Mouse (Mus musculus) heart, postnatal 0 days (tissue): Measurements from ENCODE around the gene Rap2b.

Source experiments
- CTCF ChIP-seq: IDR thresholded peaks from 2 replicates; pipeline ENCODE4 v1.5.1; 2016; ENCODE audit warnings: antibody characterized with exemption, control low read depth, low read depth
- EP300 ChIP-seq: IDR thresholded peaks from 2 replicates; pipeline ENCODE4 v1.6.1; 2016; ENCODE audit warnings: antibody characterized with exemption, low read depth

GRCm38 (mm10) chr3:61376001-61376400, 14.6 kb downstream of the Rap2b start:
- TF ChIP-seq EP300, result no peak
- no peak for TF ChIP-seq CTCF
